Mouse (Mus musculus): ENCODE results near the gene Sp2. TPM values are rescaled to one million over a fixed set of nuclear protein-coding genes. Genes with fewer than 3 reads are reported as not detected.

The Sp2 gene
- polyA plus RNA-seq, 2 experiments: 7.7 to 13.7 TPM

- DNase-seq (ENCODE audit: low read depth in 3 of 3, low spot score in 3 of 3): no peak
- Histone ChIP-seq H3K4me1 (replicated peaks; ENCODE audit: control insufficient read depth in 2 of 2, insufficient read depth in 2 of 2, low read length in 1 of 2) (peaks cover 36 to 51% of the 10 kb centered on the region in 2 experiments), H3K9ac (replicated peaks) (peak overlapping the region; percentile 40), H3K9me3 (ENCODE audit: control insufficient read depth, low read length) (no peaks in the 10 kb centered on the region), H3K36me3 (replicated peaks; ENCODE audit: control insufficient read depth, insufficient read depth, low read depth) (peaks cover 16% of the 10 kb centered on the region), H3K27me3 (ENCODE audit: control insufficient read depth, insufficient read depth, low read length) (no peaks in the 10 kb centered on the region), H3K4me2 (ENCODE audit: low read depth) (peak overlapping the region; percentile 74), H3K4me3 (ENCODE audit: insufficient read depth in 1 of 2, low read depth in 2 of 2, low read length in 2 of 2) (no peak overlapping the region), H3K27ac (peak overlapping the region; percentile 74)
- no peak for ATAC-seq (ENCODE audit: insufficient read depth)
- 58% methylated on average over 6 of the region's 6 CpGs for WGBS (ENCODE audit: insufficient replicate concordance)
- no peak for TF ChIP-seq CTCF (IDR thresholded peaks at IDR 0.05; ENCODE audit: low read depth)
- no peak for TF ChIP-seq EP300 (IDR thresholded peaks at IDR 0.05; ENCODE audit: low read depth)
Measured at GRCm38 (mm10) chr11:96968476-96968875, 14.3 kb downstream of the Sp2 start.

- Histone ChIP-seq H3K27me3 (ENCODE audit: control insufficient read depth, insufficient read depth, low read length) (no peaks in the 10 kb centered on the region), H3K27ac (peak overlapping the region; percentile 74), H3K9ac (replicated peaks) (peak overlapping the region; percentile 54), H3K4me2 (ENCODE audit: low read depth) (peak overlapping the region; percentile 74), H3K9me3 (ENCODE audit: control insufficient read depth, low read length) (no peaks in the 10 kb centered on the region), H3K36me3 (replicated peaks; ENCODE audit: control insufficient read depth, insufficient read depth, low read depth) (peaks cover 21% of the 10 kb centered on the region), H3K4me3 (ENCODE audit: insufficient read depth in 1 of 2, low read depth in 2 of 2, low read length in 2 of 2) (peak overlapping the region; percentile 35 to 47), H3K4me1 (replicated peaks; ENCODE audit: control insufficient read depth in 2 of 2, insufficient read depth in 2 of 2, low read length in 1 of 2) (peaks cover 41 to 56% of the 10 kb centered on the region in 2 experiments)
- DNase-seq (ENCODE audit: low read depth in 3 of 3, low spot score in 3 of 3): no peak
- TF ChIP-seq EP300 (IDR thresholded peaks at IDR 0.05; ENCODE audit: low read depth): no peak; the same call in none of the 2 replicates
- TF ChIP-seq CTCF (IDR thresholded peaks at IDR 0.05; ENCODE audit: low read depth): no peak
- peak; percentile 14; the same call in 1 of the 2 replicates for ATAC-seq (ENCODE audit: insufficient read depth)
- 20% methylated on average over 11 of the region's 11 CpGs for WGBS (ENCODE audit: insufficient replicate concordance)
Measured at GRCm38 (mm10) chr11:96967544-96968269, 15.1 kb downstream of the Sp2 start.

GRCm38 (mm10) chr11:96966914-96967543 lies 15.7 kb downstream of the Sp2 start:
- TF ChIP-seq CTCF (IDR thresholded peaks at IDR 0.05; ENCODE audit: low read depth) (no peak), EP300 (IDR thresholded peaks at IDR 0.05; ENCODE audit: low read depth) (no peak)
- H3K4me2 ChIP-seq (ENCODE audit: low read depth): peak overlapping the region; percentile 74
- H3K27ac ChIP-seq: peak overlapping the region; percentile 74
- no peaks in the 10 kb centered on the region for H3K27me3 ChIP-seq (ENCODE audit: control insufficient read depth, insufficient read depth, low read length)
- WGBS (ENCODE audit: insufficient replicate concordance): 24% methylated on average over 13 of the region's 13 CpGs
- H3K36me3 ChIP-seq (replicated peaks; ENCODE audit: control insufficient read depth, insufficient read depth, low read depth): peaks cover 27% of the 10 kb centered on the region
- H3K4me1 ChIP-seq (replicated peaks; ENCODE audit: control insufficient read depth in 2 of 2, insufficient read depth in 2 of 2, low read length in 1 of 2): peaks cover 46 to 55% of the 10 kb centered on the region in 2 experiments
- ATAC-seq (ENCODE audit: insufficient read depth) (0 out of 2 replicates have a peak, but pooled peaks have one; percentile 26), DNase-seq (ENCODE audit: low read depth in 3 of 3, low spot score in 3 of 3) (no peak)
- H3K4me3 ChIP-seq (ENCODE audit: insufficient read depth in 1 of 2, low read depth in 2 of 2, low read length in 2 of 2): peak overlapping the region; percentile 35 to 47
- peak overlapping the region; percentile 54 for H3K9ac ChIP-seq (replicated peaks)
- H3K9me3 ChIP-seq (ENCODE audit: control insufficient read depth, low read length): no peaks in the 10 kb centered on the region

- H3K27ac ChIP-seq: peak overlapping the region; percentile 41; the same call in 1 of the 2 replicates
- peak overlapping the region; percentile 27; the same call in 1 of the 2 replicates for H3K9ac ChIP-seq (replicated peaks)
- no peaks in the 10 kb centered on the region for H3K27me3 ChIP-seq (ENCODE audit: control insufficient read depth, insufficient read depth, low read length)
- TF ChIP-seq EP300 (IDR thresholded peaks at IDR 0.05; ENCODE audit: low read depth) (no peak), CTCF (IDR thresholded peaks at IDR 0.05; ENCODE audit: low read depth) (no peak)
- no peak overlapping the region for H3K4me3 ChIP-seq (ENCODE audit: insufficient read depth in 1 of 2, low read depth in 2 of 2, low read length in 2 of 2)
- peaks cover 50 to 58% of the 10 kb centered on the region in 2 experiments for H3K4me1 ChIP-seq (replicated peaks; ENCODE audit: control insufficient read depth in 2 of 2, insufficient read depth in 2 of 2, low read length in 1 of 2)
- peaks cover 36% of the 10 kb centered on the region for H3K36me3 ChIP-seq (replicated peaks; ENCODE audit: control insufficient read depth, insufficient read depth, low read depth)
- DNase-seq (ENCODE audit: low read depth in 3 of 3, low spot score in 3 of 3) (no peak), ATAC-seq (ENCODE audit: insufficient read depth) (no peak)
- 61% methylated on average over 3 of the region's 3 CpGs for WGBS (ENCODE audit: insufficient replicate concordance)
- no peak overlapping the region; the same call in 1 of the 2 replicates for H3K4me2 ChIP-seq (ENCODE audit: low read depth)
- H3K9me3 ChIP-seq (ENCODE audit: control insufficient read depth, low read length): no peaks in the 10 kb centered on the region
Measured at GRCm38 (mm10) chr11:96966172-96966571, 16.6 kb downstream of the Sp2 start.

GRCm38 (mm10) chr11:96963580-96963979 lies 19.2 kb downstream of the Sp2 start:
- H3K9ac ChIP-seq (replicated peaks): no peak overlapping the region
- peaks cover 61% of the 10 kb centered on the region for H3K36me3 ChIP-seq (replicated peaks; ENCODE audit: control insufficient read depth, insufficient read depth, low read depth)
- peak in 2 of 3 experiments; percentile 66 to 73 for DNase-seq (ENCODE audit: low read depth in 3 of 3, low spot score in 3 of 3)
- H3K4me3 ChIP-seq (ENCODE audit: insufficient read depth in 1 of 2, low read depth in 2 of 2, low read length in 2 of 2): no peak overlapping the region
- peak; percentile 98 for TF ChIP-seq CTCF (IDR thresholded peaks at IDR 0.05; ENCODE audit: low read depth)
- TF ChIP-seq EP300 (IDR thresholded peaks at IDR 0.05; ENCODE audit: low read depth): no peak
- H3K9me3 ChIP-seq (ENCODE audit: control insufficient read depth, low read length): no peaks in the 10 kb centered on the region
- H3K4me1 ChIP-seq (replicated peaks; ENCODE audit: control insufficient read depth in 2 of 2, insufficient read depth in 2 of 2, low read length in 1 of 2): peaks cover 28 to 33% of the 10 kb centered on the region in 2 experiments
- no peaks in the 10 kb centered on the region for H3K27me3 ChIP-seq (ENCODE audit: control insufficient read depth, insufficient read depth, low read length)
- peak overlapping the region; percentile 47; the same call in 1 of the 2 replicates for H3K27ac ChIP-seq
- 29% methylated on average over 8 of the region's 8 CpGs for WGBS (ENCODE audit: insufficient replicate concordance)
- no peak overlapping the region for H3K4me2 ChIP-seq (ENCODE audit: low read depth)
- ATAC-seq (ENCODE audit: insufficient read depth): peak; percentile 68

All from liver, embryonic 14.5 days (tissue).